Mouse (Mus musculus): ENCODE results near the gene Gpr141.
"Not testable (repeated sequence)": the region's sequence is repeated elsewhere in the genome, so short reads cannot be mapped to it uniquely, and the experiment has no call there.

- TF ChIP-seq POLR2A (IDR thresholded peaks at IDR 0.05; ENCODE audit: borderline replicate concordance, control insufficient read depth, low read depth, low read length); CTCF (IDR thresholded peaks at IDR 0.05; ENCODE audit: control insufficient read depth, insufficient read depth, low read length): not testable (repeated sequence)
Measured at GRCm38 (mm10) chr13:19787946-19788345, 36.1 kb downstream of the Gpr141 start.

Data from bone marrow, adult 2 months (tissue).